Mouse (Mus musculus) adrenal gland, postnatal 10 days (tissue): ENCODE measurements around the gene Asic1. TPM values are rescaled to one million over a fixed set of nuclear protein-coding genes. Genes with fewer than 3 reads are reported as not detected.

Source experiments
- total RNA-seq, 2 experiments: library from RNA; stranded (reverse); gene quantifications; 2 replicates each; pipeline ENCODE4 v1.2.3; 2021

Asic1 gene
- total RNA-seq, 2 experiments from 2014 or later = 0.75 to 1.5 TPM

Other genes with a start within 250 kb of the Asic1 start
- 10 to 100 TPM; 19.8 to 34.0 TPM for gene Nckap5l, start 212.6 kb upstream of the Asic1 start, total RNA-seq
- gene Bcdin3d, start 195.6 kb upstream of the Asic1 start, total RNA-seq = 1 to 10 TPM; 6.0 to 6.5 TPM
- 10 to 100 TPM; 10.5 to 13.7 TPM for gene Faim2, start 142.2 kb upstream of the Asic1 start, total RNA-seq
- gene Aqp2, start 91.3 kb upstream of the Asic1 start, total RNA-seq = 1 to 10 TPM in 1 of 2 experiments, under 1 TPM in 1; 0.33 to 1.4 TPM
- 1 to 10 TPM in 1 of 2 experiments, under 1 TPM in 1; 0.61 to 1.6 TPM for gene Aqp5, start 79.6 kb upstream of the Asic1 start, total RNA-seq
- gene Aqp6, start 69.0 kb upstream of the Asic1 start, total RNA-seq = not detected
- 10 to 100 TPM; 32.1 TPM for gene Racgap1, start 18.7 kb upstream of the Asic1 start, total RNA-seq
- gene Smarcd1, start 31.8 kb downstream of the Asic1 start, total RNA-seq = 10 to 100 TPM; 47.1 to 49.6 TPM
- gene Gm17349, start 35.1 kb downstream of the Asic1 start, total RNA-seq = 10 to 100 TPM; 10.9 to 24.6 TPM
- gene Gpd1, start 47.1 kb downstream of the Asic1 start, total RNA-seq = 1,000 to 10,000 TPM; 1,543 to 1,818 TPM
- 100 to 1,000 TPM; 178 to 185 TPM for gene Cox14, start 55.2 kb downstream of the Asic1 start, total RNA-seq
- gene Cers5, start 102.5 kb downstream of the Asic1 start, total RNA-seq = 10 to 100 TPM; 35.9 to 41.6 TPM
- gene Lima1, start 205.1 kb downstream of the Asic1 start, total RNA-seq = 10 to 100 TPM; 37.7 to 39.7 TPM